Mouse (Mus musculus) lung, adult 2 months (tissue): ENCODE measurements at regions not wholly inside any gene's neighbourhood (a gene's known extent, or its start where the extent isn't known, plus 50 kb on each side); places are given as distances from the start of the nearest gene placed in this dataset.

Source experiments
- CTCF ChIP-seq: fragments of 200-500 bp; IDR thresholded peaks from 2 replicates; pipeline ENCODE4 v1.5.1; 2011; ENCODE audit warnings: mild to moderate bottlenecking, low read length, control low read depth; ENCODE audit not compliant: insufficient read depth
- POLR2A ChIP-seq: fragments of 200-500 bp; IDR thresholded peaks from 2 replicates; pipeline ENCODE4 v1.6.1; 2011; ENCODE audit warnings: low read depth, mild to moderate bottlenecking, control low read depth, low read length, borderline replicate concordance; ENCODE audit errors: extremely low read depth

DNA sequence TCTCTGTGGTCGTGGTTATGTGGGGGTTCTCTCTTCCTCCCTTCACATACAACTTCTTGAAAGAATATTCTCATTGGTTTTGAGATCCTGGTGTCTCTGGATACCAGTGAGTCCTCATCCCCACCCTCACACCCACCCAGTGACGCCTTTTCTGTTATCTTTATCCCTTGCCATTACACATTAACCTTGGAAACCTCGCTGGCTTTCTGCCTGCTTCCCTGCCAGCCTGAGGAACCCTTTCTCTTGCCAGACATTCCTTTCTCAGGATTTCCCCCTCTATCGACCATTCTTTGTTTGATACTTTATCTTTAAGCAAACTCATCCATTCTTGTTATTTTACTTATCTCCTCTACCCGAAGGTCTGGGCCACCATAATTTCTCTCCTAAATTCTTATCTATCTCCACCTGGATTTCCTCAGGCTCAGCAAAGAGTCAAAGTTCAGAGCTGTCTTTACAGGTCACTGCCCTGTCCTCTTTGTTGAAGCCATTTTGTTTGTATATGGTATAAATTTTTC is 182.5 kb upstream of the Nr2f2 start:
- TF ChIP-seq CTCF, result no peak
- TF ChIP-seq POLR2A, result no peak
